Mouse (Mus musculus) urinary bladder, postnatal 36 days (tissue): ENCODE results near the gene Cdhr5.
A peak's percentile ranks its signal among the peaks of the same experiment; 100 is the strongest.

ENCODE experiments used
- DNase-seq, 2 experiments: peaks; one replicate each; pipeline ENCODE4 v3.0.0; 2022; ENCODE audit warnings: low spot score in 2 of 2, mixed read lengths in 1 of 2

Cdhr5 gene

DNA sequence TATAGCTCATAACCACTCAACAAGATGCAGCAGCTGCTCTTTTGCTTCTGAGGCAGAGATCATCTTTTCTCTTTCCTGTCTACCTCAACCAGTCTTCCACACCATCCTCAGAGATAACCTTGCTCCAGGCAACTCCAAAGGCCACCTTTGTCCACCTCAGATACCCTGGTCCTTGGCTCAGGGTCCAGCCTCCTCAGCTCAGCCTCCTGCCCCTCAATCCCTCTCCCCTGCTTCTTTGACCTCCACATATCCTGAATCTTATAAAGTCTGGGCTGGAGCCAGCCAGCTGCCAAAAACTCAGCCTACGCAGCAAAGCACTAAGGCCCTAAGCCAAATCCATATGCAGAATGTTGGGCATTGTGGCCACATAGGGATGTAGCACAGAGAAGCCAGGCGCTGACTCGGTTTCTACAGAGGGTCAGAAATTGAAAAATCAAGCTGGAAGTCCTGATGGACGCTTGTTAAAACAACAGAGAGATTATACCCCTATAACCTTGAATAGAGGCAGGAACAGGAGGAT lies 53.8 kb downstream of the Cdhr5 start:
- DNase-seq, result no peak

DNA sequence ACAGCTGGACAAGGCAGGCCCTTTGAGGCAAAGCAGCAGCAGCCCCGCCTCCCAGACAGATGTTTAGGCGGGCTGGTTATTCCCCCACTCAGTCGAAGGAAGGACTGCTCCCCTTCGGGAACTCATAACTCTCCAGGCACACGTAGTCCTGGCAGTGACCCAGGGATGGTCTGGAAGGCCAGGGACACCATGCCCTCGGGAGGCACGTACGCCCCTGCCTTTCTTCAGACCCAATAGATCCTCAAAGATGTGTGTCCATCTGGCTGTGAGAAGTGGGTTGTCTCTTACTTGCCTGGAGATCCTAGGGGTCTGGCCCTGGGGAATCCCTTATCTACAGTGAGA lies 54.5 kb downstream of the Cdhr5 start:
- no peak for DNase-seq

DNA sequence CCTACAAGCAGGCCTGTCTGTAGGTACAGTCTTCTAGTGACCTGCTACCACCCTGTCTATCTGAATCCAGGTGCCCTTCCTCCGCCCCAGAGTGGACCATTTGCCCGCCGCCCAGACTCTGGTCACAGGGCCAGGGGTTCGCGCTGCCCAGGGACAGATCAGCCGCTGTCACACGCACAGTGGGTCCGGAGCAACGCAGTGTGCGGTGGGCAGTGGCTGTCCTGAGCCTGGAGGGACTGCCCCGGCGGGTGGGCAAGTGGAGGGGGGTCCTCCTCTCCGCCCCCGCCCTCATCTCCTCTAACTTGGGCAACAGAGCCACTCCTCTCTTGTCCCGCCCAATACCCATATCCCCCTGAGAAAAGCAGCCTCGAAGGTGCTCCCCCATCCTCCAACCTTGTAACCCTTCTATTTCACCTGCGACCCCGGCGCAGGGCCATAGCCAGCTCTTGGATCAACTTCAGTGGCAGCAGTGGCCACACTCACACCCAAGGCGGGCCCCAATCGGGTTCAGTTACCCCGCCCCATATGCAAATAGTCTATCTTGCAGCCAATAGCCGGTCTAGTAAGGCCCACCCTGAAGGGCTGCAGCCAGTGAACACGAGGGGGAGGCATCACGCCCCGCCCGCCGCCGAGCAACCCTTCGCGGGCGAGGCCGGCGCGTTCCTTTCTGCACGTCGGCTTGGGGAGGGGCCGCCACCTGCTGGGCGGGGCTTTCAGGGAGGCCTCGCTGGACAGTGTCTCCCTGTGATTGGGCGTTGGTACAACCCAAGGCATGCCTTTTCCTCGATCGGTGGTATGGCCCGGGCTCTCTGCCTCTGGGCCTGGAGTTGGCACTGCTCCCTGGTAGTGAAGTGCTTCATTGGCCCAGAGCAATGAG lies 55.1 kb downstream of the Cdhr5 start:
- peak; percentile 96 for DNase-seq

GRCm38 (mm10) chr7:141220377-141220776 lies 56.2 kb downstream of the Cdhr5 start:
- DNase-seq, result no peak

- DNase-seq, result no peak
Observed at GRCm38 (mm10) chr7:141219558-141220099, 57.0 kb downstream of the Cdhr5 start.
